Mouse (Mus musculus) thymus, postnatal 25 days (tissue): Measurements from ENCODE around the gene Sap30bp.

Experiments
- DNase-seq: peaks from one replicate; pipeline ENCODE4 v3.0.0; 2022

Sap30bp gene

GRCm38 (mm10) chr11:115959018-115959417, 25.9 kb downstream of the Sap30bp start:
- DNase-seq, result no peak

GRCm38 (mm10) chr11:115962651-115963412, 29.8 kb downstream of the Sap30bp start:
- DNase-seq, result no peak

GRCm38 (mm10) chr11:115964977-115965604, 32.0 kb downstream of the Sap30bp start:
- no peak for DNase-seq

DNA sequence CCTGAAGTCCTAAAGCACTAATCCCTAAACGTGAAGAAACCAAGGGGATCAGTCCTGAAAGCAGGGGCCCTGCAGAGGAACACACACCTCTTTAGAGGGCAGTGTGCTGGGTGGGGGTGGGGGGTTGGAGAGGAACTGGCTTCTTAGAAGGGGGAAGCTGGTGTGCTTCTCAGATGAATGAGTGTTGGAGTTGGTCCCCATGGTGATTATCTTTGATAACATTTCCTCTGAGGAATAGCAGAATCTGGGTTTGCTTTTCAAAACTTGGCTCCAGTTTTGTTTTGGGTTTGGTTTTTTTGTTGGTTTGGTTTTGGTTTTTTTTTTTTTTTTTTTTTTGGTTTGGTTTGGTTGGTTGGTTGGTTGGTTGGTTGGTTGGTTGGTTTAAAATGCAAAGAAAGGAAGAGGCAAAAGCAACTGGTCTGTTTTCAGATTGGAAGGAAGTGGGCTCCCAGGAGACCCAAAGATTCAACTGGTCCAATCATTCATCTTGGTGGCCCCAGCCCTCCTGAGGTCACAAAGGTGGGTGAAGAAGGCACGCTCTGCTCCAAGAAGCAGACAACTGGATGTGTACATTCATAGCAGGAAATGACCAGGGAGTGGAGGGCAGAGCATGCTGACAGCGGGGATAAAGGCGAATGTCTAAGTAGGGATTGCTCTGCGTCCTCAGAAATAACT, 35.8 kb downstream of the Sap30bp start:
- DNase-seq, result no peak

DNA sequence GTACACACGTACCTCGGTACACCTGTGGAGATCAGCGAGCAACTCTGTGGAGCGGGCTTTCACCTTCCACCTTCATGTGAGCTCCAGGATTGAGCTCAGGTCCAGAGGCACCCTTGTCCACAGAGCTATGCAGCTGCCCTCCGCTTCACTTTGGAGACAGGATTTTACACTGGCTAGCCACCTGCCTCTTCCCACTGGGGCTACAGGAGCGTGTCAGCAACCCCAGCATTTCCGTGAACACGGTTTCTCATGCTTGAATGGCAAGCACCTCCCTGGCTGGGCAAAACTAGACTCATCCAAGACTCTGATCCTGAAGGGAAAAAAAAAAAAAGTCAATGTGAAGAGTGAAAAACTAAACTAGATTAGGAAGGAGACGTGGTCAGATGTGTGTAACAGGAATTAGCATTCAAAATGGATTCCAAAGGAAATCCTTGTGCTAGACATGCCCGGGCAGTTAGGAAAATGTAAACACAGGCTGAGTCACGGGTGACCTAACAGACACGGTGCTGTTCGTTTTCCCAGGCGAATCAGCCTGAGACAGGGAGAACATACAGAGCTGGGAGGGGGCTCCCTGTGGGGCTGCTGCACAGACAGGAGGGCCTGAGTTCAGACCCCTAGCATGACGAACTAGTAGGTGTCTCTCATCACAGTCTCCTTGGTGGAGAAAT, 37.1 kb downstream of the Sap30bp start:
- no peak for DNase-seq

GRCm38 (mm10) chr11:115971016-115971415, 37.9 kb downstream of the Sap30bp start:
- DNase-seq, result no peak

GRCm38 (mm10) chr11:115974309-115975082, 41.4 kb downstream of the Sap30bp start, which contains the start of gene Itgb4:
Gene Itgb4, plus strand, starts transcription at chr11:115974709.
- peak; percentile 84 for DNase-seq

GRCm38 (mm10) chr11:115975083-115975420, 42.0 kb downstream of the Sap30bp start:
- no peak for DNase-seq

DNA sequence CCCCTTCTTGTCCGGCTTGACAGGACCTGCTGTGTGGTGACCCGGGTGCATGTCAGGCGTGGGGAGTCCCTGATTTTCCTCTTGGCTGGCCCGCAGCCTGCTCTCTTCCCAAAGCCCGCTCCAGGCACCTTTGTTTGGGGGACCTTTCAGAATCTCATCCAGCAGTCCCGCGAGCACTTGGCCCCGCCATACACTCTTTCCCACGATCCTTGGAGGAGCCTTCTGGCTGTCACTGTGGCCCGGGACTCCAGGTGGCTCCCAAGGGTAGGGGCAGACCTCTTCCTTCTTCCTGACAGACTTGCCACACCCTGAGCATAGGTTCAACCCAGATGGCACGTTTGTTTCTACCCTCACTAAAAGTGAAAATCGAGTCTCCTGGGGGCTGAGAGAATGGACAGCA, 42.5 kb downstream of the Sap30bp start:
- peak; percentile 8 for DNase-seq

- no peak for DNase-seq
These were observed 49.4 kb downstream of the Sap30bp start for GRCm38 (mm10) chr11:115982472-115982871.

DNA sequence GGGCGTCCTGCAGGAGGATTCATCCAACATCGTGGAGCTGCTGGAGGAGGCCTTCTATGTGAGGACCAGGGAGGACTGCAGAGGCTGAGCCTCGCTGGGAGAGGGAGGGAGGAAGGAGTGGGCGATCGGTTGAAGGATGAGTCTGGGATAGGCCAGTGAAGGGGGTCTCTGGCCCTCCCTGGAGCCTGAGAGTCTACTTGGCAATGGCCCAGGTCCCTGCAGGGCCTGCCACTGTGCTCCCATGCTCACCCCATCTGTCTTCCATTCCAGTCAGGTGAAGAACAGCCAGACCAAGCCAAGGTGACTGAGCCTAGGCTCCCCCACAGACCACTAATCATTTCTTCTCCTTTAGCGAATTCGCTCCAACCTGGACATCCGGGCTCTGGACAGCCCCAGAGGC, 50.2 kb downstream of the Sap30bp start:
- DNase-seq, result no peak

GRCm38 (mm10) chr11:115989686-115990085, 56.6 kb downstream of the Sap30bp start:
- no peak for DNase-seq

DNA sequence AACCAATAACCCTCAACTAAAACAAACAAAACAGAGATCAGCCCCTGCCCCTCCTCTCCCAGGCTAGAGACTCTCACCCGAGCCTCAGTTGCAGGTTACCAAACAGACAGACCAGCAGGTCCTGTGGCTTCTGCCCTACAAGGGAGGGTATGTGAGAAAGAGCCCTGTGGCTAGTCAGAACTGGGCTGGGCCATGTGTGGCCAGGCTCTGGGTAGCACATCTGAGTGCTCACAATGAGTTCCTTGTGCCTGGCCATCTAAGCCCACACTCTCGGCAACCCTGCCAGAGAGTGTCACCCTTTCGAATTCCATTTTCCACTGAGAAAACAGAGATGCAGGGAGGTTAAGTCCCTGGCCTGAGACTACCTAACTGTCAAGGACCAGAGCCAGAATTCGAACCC, 59.0 kb downstream of the Sap30bp start:
- DNase-seq, result no peak

- DNase-seq, result no peak
These were observed 62.2 kb downstream of the Sap30bp start for GRCm38 (mm10) chr11:115995256-115995655.

DNA sequence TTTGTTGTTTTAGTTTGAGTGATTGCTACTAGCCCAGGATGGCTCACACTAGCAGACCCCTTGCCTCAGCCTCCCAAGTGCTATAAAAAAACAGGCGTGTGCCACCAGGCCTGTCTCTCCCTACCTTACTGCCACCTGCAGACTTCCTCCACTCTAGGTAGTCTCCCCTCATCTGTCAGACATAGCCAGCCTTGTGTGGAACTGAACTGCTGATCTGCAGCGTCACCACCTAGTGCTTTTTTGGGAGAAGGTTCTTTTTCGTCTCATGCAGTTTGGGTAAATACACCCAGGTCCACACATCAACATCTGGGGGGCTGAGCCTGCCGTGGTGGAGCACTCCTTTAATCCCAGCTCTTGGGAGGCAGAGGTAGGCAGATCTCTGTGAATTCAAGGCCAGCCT, 64.0 kb downstream of the Sap30bp start:
- no peak for DNase-seq

DNA sequence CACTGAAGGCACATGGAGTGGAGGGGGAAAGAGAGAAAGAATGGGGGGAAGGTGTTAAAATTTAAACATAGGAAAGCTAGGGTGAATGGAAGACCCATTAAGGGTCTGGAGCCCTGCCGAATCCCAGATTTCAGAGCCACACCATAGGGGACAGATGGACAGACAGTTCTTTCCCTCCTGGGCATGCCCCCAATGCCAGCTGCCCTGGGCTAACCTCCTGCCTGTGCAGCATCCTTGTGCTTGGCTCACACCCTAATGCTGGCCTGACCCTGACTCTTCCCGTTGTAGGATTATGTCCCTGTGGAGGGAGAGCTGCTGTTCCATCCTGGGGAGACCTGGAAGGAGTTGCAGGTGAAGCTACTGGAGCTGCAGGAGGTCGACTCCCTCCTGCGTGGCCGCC, 64.6 kb downstream of the Sap30bp start:
- DNase-seq, result no peak

DNA sequence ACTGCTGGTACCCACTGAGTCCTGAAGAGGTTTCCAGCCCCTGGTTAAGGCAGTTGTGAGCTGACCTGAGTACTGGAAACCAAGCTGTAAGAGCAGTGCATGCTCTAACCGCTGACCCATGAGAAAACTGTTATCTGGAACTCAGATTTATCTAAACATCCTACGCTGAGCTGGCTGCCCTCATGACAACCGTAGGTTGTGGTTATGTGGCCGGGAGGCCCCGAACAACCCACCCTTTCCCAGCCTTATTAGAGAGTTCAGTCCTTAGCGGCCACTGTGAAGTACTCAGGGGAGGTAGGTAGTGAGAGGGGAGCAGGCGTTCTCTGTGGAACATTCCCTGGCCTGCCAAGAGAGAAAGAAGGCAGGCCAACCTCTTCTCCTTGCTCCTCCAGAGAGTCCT, 65.9 kb downstream of the Sap30bp start:
- DNase-seq, result no peak

- peak; percentile 82 for DNase-seq
These were observed 66.6 kb downstream of the Sap30bp start for GRCm38 (mm10) chr11:115999538-116000143.

GRCm38 (mm10) chr11:116000607-116001006, 67.5 kb downstream of the Sap30bp start:
- DNase-seq, result no peak

DNA sequence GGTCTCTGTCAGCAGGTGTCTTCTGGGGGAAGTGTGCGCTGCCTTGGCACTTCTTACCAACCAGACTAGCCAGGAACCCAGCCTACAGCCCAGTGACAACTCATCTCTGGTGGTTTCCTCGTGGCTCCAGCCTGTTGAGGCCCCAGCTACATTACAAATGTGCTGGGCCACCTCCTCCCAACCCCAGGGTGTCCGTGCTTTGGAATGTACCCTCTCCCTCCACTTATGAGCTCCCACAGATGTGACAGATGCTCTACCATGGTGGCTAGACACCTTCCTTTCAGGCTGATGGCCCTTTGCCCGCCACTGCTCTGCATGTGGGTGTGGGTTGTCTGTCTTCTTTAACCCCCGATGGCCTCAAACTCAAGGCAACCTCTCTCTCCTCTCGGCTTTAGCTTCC, 68.6 kb downstream of the Sap30bp start:
- no peak for DNase-seq

- no peak for DNase-seq
These were observed 69.8 kb downstream of the Sap30bp start for GRCm38 (mm10) chr11:116002894-116003293.

DNA sequence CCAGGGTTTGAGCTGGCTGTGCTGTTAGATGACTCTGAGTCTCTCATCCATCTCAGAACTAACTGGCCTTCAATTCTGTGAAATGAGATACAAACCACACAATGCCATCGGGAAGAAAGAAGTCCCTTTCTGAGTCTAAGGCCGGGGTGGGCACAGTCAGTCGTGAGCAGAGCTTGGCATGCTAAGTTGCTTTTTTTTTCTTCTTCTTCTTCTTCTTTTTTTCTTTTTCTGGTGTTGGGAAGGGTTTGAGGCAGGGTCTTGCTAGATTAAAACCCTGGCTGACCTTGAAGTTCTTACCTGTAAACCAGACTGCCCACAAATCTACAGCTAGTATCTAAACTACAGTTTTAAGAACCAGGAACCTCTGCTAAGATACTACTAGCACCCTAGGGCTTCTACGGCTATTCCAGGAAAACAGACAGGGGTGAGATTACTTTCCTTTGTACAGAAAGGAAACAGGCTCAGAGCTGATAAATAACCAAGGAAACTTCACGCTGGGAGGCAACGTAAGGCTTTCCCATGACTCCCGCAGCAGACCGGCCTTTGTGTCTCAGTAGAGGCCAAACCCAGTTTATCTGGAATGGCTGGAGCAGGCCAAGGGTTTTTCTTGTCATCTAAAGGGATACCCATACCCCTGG, 71.2 kb downstream of the Sap30bp start:
- DNase-seq, result no peak
